Mouse (Mus musculus) activated CD4-positive, CD25-positive, alpha-beta regulatory T cell (primary cell): Measurements from ENCODE around the gene Bcl11b. TPM values are rescaled to one million over a fixed set of nuclear protein-coding genes. Genes with fewer than 3 reads are reported as not detected.

Experiments
- polyA plus RNA-seq, 2 experiments: library from polyadenylated mRNA; unstranded; fragments of 100-300 nt; shearing (Covaris generic); gene quantifications; one replicate each; pipeline ENCODE4 v1.2.1; 2017

Gene Bcl11b
- 100 to 1,000 TPM; 198 to 242 TPM for polyA plus RNA-seq

DNA sequence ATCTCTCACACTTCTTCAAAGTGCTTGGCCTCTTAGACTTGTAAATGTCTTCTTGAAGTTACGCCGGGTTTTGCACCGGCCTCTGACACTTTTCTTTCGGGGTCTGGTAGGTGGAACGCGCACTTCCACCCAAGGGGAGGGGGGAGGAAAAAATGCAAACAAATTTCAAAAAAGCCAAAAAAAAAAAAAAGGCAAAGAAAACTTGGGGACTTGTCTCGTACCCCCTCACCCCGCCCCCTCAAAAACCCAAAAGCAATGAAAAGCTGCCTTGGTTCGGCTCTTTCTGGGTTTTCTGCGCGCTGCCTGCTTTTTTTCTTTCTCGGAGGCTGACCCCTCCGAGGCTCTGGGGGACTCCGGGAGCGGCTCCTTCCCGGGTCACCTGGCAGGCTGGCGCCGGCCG, at the start of gene Bcl11b:
Gene Bcl11b (minus strand): TSS at position 120 of the 400 bp plus-strand sequence.

Other genes with a start within 250 kb of the Bcl11b start
- 10 to 100 TPM; 96.7 to 98.7 TPM for gene Setd3, start 175.7 kb upstream of the Bcl11b start, polyA plus RNA-seq
- gene Ccnk, start 176.0 kb upstream of the Bcl11b start, polyA plus RNA-seq = 1 to 10 TPM; 4.0 to 5.7 TPM